Mouse (Mus musculus): ENCODE results near the gene Zfp341. TPM values are rescaled to one million over a fixed set of nuclear protein-coding genes. Genes with fewer than 3 reads are reported as not detected.

The Zfp341 gene
- polyA plus RNA-seq, 1 experiment from 2014 or later = 1.5 TPM

- H3K4me2 ChIP-seq = no peak overlapping the region
- H3K36me3 ChIP-seq = no peaks in the 10 kb centered on the region
- H3K4me3 ChIP-seq = no peak overlapping the region
- WGBS = 70% methylated on average over 8 of the region's 8 CpGs
- peaks cover 33% of the 10 kb centered on the region for H3K4me1 ChIP-seq
- no peak for ATAC-seq (ENCODE audit: insufficient number of reproducible peaks, insufficient read depth, low FRiP score, low TSS enrichment, low read depth)
- H3K9me3 ChIP-seq = no peaks in the 10 kb centered on the region
- no peaks in the 10 kb centered on the region for H3K27me3 ChIP-seq
- peak overlapping the region; percentile 48; the same call in 1 of the 2 replicates for H3K27ac ChIP-seq
- H3K9ac ChIP-seq = peak overlapping the region; percentile 36; the same call in 1 of the 2 replicates
Measured at GRCm38 (mm10) chr2:154571976-154572375, 41.1 kb upstream of the Zfp341 start.

DNA sequence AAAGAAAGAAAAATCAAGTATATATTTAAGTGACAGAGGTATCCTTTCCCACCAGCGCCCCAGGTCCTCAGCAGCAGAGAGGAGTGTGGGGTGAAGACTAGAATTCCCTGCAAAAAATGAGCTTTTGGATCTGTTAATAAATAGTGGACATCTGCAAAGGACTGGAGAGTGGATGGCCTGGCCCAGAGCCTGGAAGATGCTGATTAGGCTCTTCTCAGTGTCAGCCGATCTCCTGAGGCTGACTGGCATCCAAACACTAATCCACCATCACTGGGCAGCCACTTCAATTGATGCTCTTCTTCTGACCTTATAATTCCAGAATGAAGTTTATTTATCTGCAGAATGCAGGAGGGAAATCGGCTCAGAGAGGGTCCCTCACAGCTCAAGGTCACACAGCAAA is 40.1 kb upstream of the Zfp341 start:
- no peaks in the 10 kb centered on the region for H3K9me3 ChIP-seq
- WGBS = 84% methylated on average over 3 of the region's 3 CpGs
- no peak for ATAC-seq (ENCODE audit: insufficient number of reproducible peaks, insufficient read depth, low FRiP score, low TSS enrichment, low read depth)
- 0 out of 2 replicates have a peak overlapping the region, but pooled peaks have one; percentile 36 for H3K9ac ChIP-seq
- no peak overlapping the region for H3K27ac ChIP-seq
- no peak overlapping the region for H3K4me2 ChIP-seq
- no peak overlapping the region for H3K4me3 ChIP-seq
- no peaks in the 10 kb centered on the region for H3K36me3 ChIP-seq
- H3K4me1 ChIP-seq = peaks cover 23% of the 10 kb centered on the region
- no peaks in the 10 kb centered on the region for H3K27me3 ChIP-seq

DNA sequence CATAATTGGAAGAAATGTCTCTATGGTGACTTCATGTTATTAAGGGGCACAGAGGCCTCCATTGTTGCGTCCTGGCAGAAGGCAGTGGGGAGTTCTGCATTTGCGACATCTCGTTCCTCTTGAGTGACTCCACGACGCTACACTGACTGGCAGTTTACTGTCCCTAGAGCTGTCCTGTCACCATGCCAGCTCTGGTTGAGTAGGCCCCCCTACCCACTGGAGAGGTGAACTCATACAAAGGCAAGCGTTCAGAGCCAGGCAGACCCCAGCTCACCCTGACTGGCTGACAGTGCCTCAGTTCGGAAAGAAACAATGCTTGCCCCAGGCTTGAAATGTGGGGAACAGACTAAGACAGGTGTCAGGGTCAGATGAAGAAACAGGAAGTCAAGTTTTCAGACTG is 38.8 kb upstream of the Zfp341 start:
- Histone ChIP-seq H3K4me3 (no peak overlapping the region), H3K27ac (no peak overlapping the region), H3K27me3 (no peaks in the 10 kb centered on the region), H3K4me1 (peaks cover 11% of the 10 kb centered on the region), H3K9ac (no peak overlapping the region), H3K9me3 (no peaks in the 10 kb centered on the region), H3K36me3 (no peaks in the 10 kb centered on the region), H3K4me2 (no peak overlapping the region)
- no peak for ATAC-seq (ENCODE audit: insufficient number of reproducible peaks, insufficient read depth, low FRiP score, low TSS enrichment, low read depth)
- WGBS = 55% methylated on average over 7 of the region's 7 CpGs

- Histone ChIP-seq H3K4me1 (no peaks in the 10 kb centered on the region; the same call in 1 of the 2 replicates), H3K27me3 (no peaks in the 10 kb centered on the region), H3K36me3 (no peaks in the 10 kb centered on the region), H3K9me3 (no peaks in the 10 kb centered on the region), H3K4me2 (no peak overlapping the region), H3K4me3 (no peak overlapping the region), H3K27ac (no peak overlapping the region), H3K9ac (no peak overlapping the region)
- ATAC-seq (ENCODE audit: insufficient number of reproducible peaks, insufficient read depth, low FRiP score, low TSS enrichment, low read depth) = no peak
- 43% methylated on average over 12 of the region's 12 CpGs for WGBS
Measured at GRCm38 (mm10) chr2:154576876-154577743, 36.0 kb upstream of the Zfp341 start.

GRCm38 (mm10) chr2:154577744-154578067 is 35.4 kb upstream of the Zfp341 start:
- Histone ChIP-seq H3K9me3 (no peaks in the 10 kb centered on the region), H3K27me3 (no peaks in the 10 kb centered on the region), H3K4me1 (no peaks in the 10 kb centered on the region; the same call in 1 of the 2 replicates), H3K36me3 (no peaks in the 10 kb centered on the region), H3K4me3 (no peak overlapping the region), H3K27ac (no peak overlapping the region), H3K4me2 (no peak overlapping the region), H3K9ac (no peak overlapping the region)
- ATAC-seq (ENCODE audit: insufficient number of reproducible peaks, insufficient read depth, low FRiP score, low TSS enrichment, low read depth) = no peak
- WGBS = 73% methylated on average over 6 of the region's 6 CpGs

GRCm38 (mm10) chr2:154580586-154580985 is 32.5 kb upstream of the Zfp341 start:
- no peaks in the 10 kb centered on the region for H3K27me3 ChIP-seq
- H3K4me2 ChIP-seq = no peak overlapping the region
- H3K9ac ChIP-seq = no peak overlapping the region; the same call in 1 of the 2 replicates
- no peaks in the 10 kb centered on the region for H3K9me3 ChIP-seq
- 83% methylated on average over 8 of the region's 8 CpGs for WGBS
- H3K27ac ChIP-seq = no peak overlapping the region
- no peak for ATAC-seq (ENCODE audit: insufficient number of reproducible peaks, insufficient read depth, low FRiP score, low TSS enrichment, low read depth)
- H3K4me1 ChIP-seq = peaks cover 23% of the 10 kb centered on the region
- H3K36me3 ChIP-seq = no peaks in the 10 kb centered on the region
- no peak overlapping the region for H3K4me3 ChIP-seq

GRCm38 (mm10) chr2:154581421-154581820 is 31.7 kb upstream of the Zfp341 start:
- peaks cover 1% of the 10 kb centered on the region for H3K36me3 ChIP-seq
- no peak for ATAC-seq (ENCODE audit: insufficient number of reproducible peaks, insufficient read depth, low FRiP score, low TSS enrichment, low read depth)
- no peak overlapping the region for H3K27ac ChIP-seq
- no peak overlapping the region for H3K4me3 ChIP-seq
- H3K4me1 ChIP-seq = peaks cover 28% of the 10 kb centered on the region
- 95% methylated on average over 1 of the region's 1 CpGs for WGBS
- H3K27me3 ChIP-seq = no peaks in the 10 kb centered on the region
- H3K9me3 ChIP-seq = no peaks in the 10 kb centered on the region
- H3K4me2 ChIP-seq = no peak overlapping the region
- no peak overlapping the region for H3K9ac ChIP-seq

GRCm38 (mm10) chr2:154583906-154584872 is 28.9 kb upstream of the Zfp341 start:
- Histone ChIP-seq H3K4me2 (no peak overlapping the region), H3K36me3 (peaks cover 16% of the 10 kb centered on the region), H3K9me3 (no peaks in the 10 kb centered on the region), H3K27ac (peak overlapping the region; percentile 72), H3K4me3 (no peak overlapping the region), H3K4me1 (peaks cover 28% of the 10 kb centered on the region), H3K27me3 (no peaks in the 10 kb centered on the region), H3K9ac (no peak overlapping the region)
- 59% methylated on average over 15 of the region's 15 CpGs for WGBS
- ATAC-seq (ENCODE audit: insufficient number of reproducible peaks, insufficient read depth, low FRiP score, low TSS enrichment, low read depth) = peak; percentile 45; the same call in 1 of the 2 replicates

- Histone ChIP-seq H3K9me3 (no peaks in the 10 kb centered on the region), H3K4me2 (no peak overlapping the region), H3K27ac (no peak overlapping the region), H3K36me3 (peaks cover 16% of the 10 kb centered on the region), H3K9ac (no peak overlapping the region), H3K27me3 (no peaks in the 10 kb centered on the region), H3K4me3 (no peak overlapping the region), H3K4me1 (peaks cover 28% of the 10 kb centered on the region)
- ATAC-seq (ENCODE audit: insufficient number of reproducible peaks, insufficient read depth, low FRiP score, low TSS enrichment, low read depth) = no peak
- WGBS = 67% methylated on average over 17 of the region's 17 CpGs
Measured at GRCm38 (mm10) chr2:154584931-154585601, 28.0 kb upstream of the Zfp341 start.

DNA sequence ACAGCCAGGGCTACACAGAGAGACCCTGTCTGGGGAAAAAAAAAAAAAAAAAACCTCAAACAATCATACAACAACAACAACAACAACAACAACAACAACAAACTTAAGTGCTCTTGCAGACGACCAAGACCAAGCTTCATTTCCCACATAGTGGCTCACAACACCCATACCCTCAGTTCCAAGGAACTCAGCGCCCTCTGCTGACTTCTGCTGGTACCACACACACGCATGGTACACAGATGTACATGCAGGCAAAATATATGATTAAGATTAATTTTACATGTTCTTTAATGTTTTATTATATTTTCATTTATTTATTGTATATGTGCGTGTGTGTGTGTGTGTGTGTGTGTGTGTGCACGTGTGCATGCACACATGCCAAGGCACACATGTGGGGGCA is 26.7 kb upstream of the Zfp341 start:
- Histone ChIP-seq H3K36me3 (peaks cover 16% of the 10 kb centered on the region), H3K4me2 (no peak overlapping the region), H3K4me1 (peaks cover 28% of the 10 kb centered on the region), H3K4me3 (no peak overlapping the region), H3K9me3 (no peaks in the 10 kb centered on the region), H3K27me3 (no peaks in the 10 kb centered on the region), H3K9ac (no peak overlapping the region), H3K27ac (no peak overlapping the region)
- WGBS = 76% methylated on average over 5 of the region's 5 CpGs
- no peak for ATAC-seq (ENCODE audit: insufficient number of reproducible peaks, insufficient read depth, low FRiP score, low TSS enrichment, low read depth)

- Histone ChIP-seq H3K36me3 (peaks cover 28% of the 10 kb centered on the region), H3K4me1 (peaks cover 20% of the 10 kb centered on the region), H3K9ac (no peak overlapping the region), H3K27me3 (no peaks in the 10 kb centered on the region), H3K4me2 (no peak overlapping the region), H3K27ac (no peak overlapping the region), H3K4me3 (no peak overlapping the region), H3K9me3 (no peaks in the 10 kb centered on the region)
- ATAC-seq (ENCODE audit: insufficient number of reproducible peaks, insufficient read depth, low FRiP score, low TSS enrichment, low read depth) = no peak
- 78% methylated on average over 4 of the region's 4 CpGs for WGBS
Measured at GRCm38 (mm10) chr2:154589051-154589450, 24.0 kb upstream of the Zfp341 start.
